Mouse (Mus musculus) lung, adult 2 months (tissue): Measurements from ENCODE around the gene Dnajc5.

ENCODE experiments used
- CTCF ChIP-seq: fragments of 200-500 bp; IDR thresholded peaks from 2 replicates; pipeline ENCODE4 v1.5.1; 2011; ENCODE audit warnings: mild to moderate bottlenecking, low read length, control low read depth; ENCODE audit not compliant: insufficient read depth
- POLR2A ChIP-seq: fragments of 200-500 bp; IDR thresholded peaks from 2 replicates; pipeline ENCODE4 v1.6.1; 2011; ENCODE audit warnings: low read depth, mild to moderate bottlenecking, control low read depth, low read length, borderline replicate concordance; ENCODE audit errors: extremely low read depth

GRCm38 (mm10) chr2:181483562-181484318, 36.5 kb upstream of the Dnajc5 start:
- no peak for TF ChIP-seq CTCF
- peak; percentile 20; the same call in 1 of the 2 replicates for TF ChIP-seq POLR2A
